Mouse (Mus musculus) erythroblast, embryonic 14.5 days (primary cell): Measurements from ENCODE around the gene Sdr42e1. TPM values are rescaled to one million over a fixed set of nuclear protein-coding genes. Genes with fewer than 3 reads are reported as not detected.

Experiments used
- H3K27me3 ChIP-seq: 2 replicates; pipeline ENCODE4 v1.6.1; 2012; ENCODE audit warnings: inconsistent platforms; ENCODE audit not compliant: control insufficient read depth
- H3K36me3 ChIP-seq: 2 replicates; pipeline ENCODE4 v1.6.1; 2012; ENCODE audit warnings: mild to moderate bottlenecking, inconsistent platforms; ENCODE audit not compliant: control insufficient read depth
- H3K4me1 ChIP-seq: 2 replicates; pipeline ENCODE4 v1.6.1; 2012; ENCODE audit warnings: inconsistent platforms; ENCODE audit not compliant: control insufficient read depth
- H3K4me3 ChIP-seq: replicated peaks from 2 replicates; pipeline ENCODE3; 2012; ENCODE audit warnings: moderate library complexity, mild to moderate bottlenecking, inconsistent platforms
- H3K9me3 ChIP-seq: 2 replicates; pipeline ENCODE4 v1.6.1; 2012; ENCODE audit warnings: low read length, inconsistent platforms, mixed read lengths; ENCODE audit not compliant: control insufficient read depth
- GATA1 ChIP-seq: IDR thresholded peaks from 2 replicates; pipeline ENCODE4 v1.6.1; 2012; ENCODE audit warnings: low read length, inconsistent platforms, mixed read lengths
- TAL1 ChIP-seq: IDR thresholded peaks from 3 replicates; pipeline ENCODE4 v1.6.1; 2012; ENCODE audit warnings: low read length, inconsistent platforms, mixed read lengths
- polyA plus RNA-seq: library from polyadenylated mRNA; stranded (reverse); fragments of >175 nt; gene quantifications from 2 replicates; pipeline ENCODE4 v1.2.3, GENCODE M21; 2012

The Sdr42e1 gene
- polyA plus RNA-seq, 1 experiment = not detected

- TF ChIP-seq TAL1 (no peak), GATA1 (no peak)
- Histone ChIP-seq H3K4me1 (no peaks in the 10 kb centered on the region), H3K27me3 (no peaks in the 10 kb centered on the region), H3K36me3 (no peaks in the 10 kb centered on the region), H3K4me3 (no peak overlapping the region), H3K9me3 (peaks cover 6% of the 10 kb centered on the region; the same call in 1 of the 2 replicates)
These were observed 23.8 kb upstream of the Sdr42e1 start for GRCm38 (mm10) chr8:117697248-117697647.

- H3K4me3 ChIP-seq = no peak overlapping the region
- no peaks in the 10 kb centered on the region for H3K36me3 ChIP-seq
- TF ChIP-seq GATA1 (no peak), TAL1 (no peak)
- no peaks in the 10 kb centered on the region for H3K27me3 ChIP-seq
- no peaks in the 10 kb centered on the region for H3K4me1 ChIP-seq
- H3K9me3 ChIP-seq = peaks cover 6% of the 10 kb centered on the region; the same call in 1 of the 2 replicates
These were observed 22.1 kb upstream of the Sdr42e1 start for GRCm38 (mm10) chr8:117695636-117696035.

- no peak overlapping the region for H3K4me3 ChIP-seq
- H3K36me3 ChIP-seq = no peaks in the 10 kb centered on the region
- H3K4me1 ChIP-seq = no peaks in the 10 kb centered on the region
- H3K9me3 ChIP-seq = no peaks in the 10 kb centered on the region
- TF ChIP-seq GATA1 (no peak), TAL1 (no peak)
- no peaks in the 10 kb centered on the region for H3K27me3 ChIP-seq
These were observed 18.6 kb upstream of the Sdr42e1 start for GRCm38 (mm10) chr8:117692131-117692530.

GRCm38 (mm10) chr8:117687890-117688289, 14.4 kb upstream of the Sdr42e1 start:
- H3K27me3 ChIP-seq = no peaks in the 10 kb centered on the region
- no peaks in the 10 kb centered on the region for H3K36me3 ChIP-seq
- no peaks in the 10 kb centered on the region for H3K9me3 ChIP-seq
- TF ChIP-seq TAL1 = no peak
- TF ChIP-seq GATA1 = no peak
- no peaks in the 10 kb centered on the region for H3K4me1 ChIP-seq
- no peak overlapping the region for H3K4me3 ChIP-seq

- no peaks in the 10 kb centered on the region for H3K36me3 ChIP-seq
- no peaks in the 10 kb centered on the region for H3K9me3 ChIP-seq
- no peaks in the 10 kb centered on the region for H3K4me1 ChIP-seq
- no peak for TF ChIP-seq GATA1
- no peak for TF ChIP-seq TAL1
- no peaks in the 10 kb centered on the region for H3K27me3 ChIP-seq
- H3K4me3 ChIP-seq = no peak overlapping the region
These were observed 11.0 kb upstream of the Sdr42e1 start for GRCm38 (mm10) chr8:117684504-117684903.

- Histone ChIP-seq H3K4me1 (no peaks in the 10 kb centered on the region), H3K4me3 (no peak overlapping the region), H3K27me3 (no peaks in the 10 kb centered on the region), H3K9me3 (no peaks in the 10 kb centered on the region), H3K36me3 (no peaks in the 10 kb centered on the region)
- no peak for TF ChIP-seq GATA1
- TF ChIP-seq TAL1 = no peak
These were observed 10.5 kb upstream of the Sdr42e1 start for GRCm38 (mm10) chr8:117683925-117684472.

- Histone ChIP-seq H3K4me3 (no peak overlapping the region), H3K9me3 (no peaks in the 10 kb centered on the region), H3K4me1 (peaks cover 2% of the 10 kb centered on the region), H3K27me3 (no peaks in the 10 kb centered on the region), H3K36me3 (no peaks in the 10 kb centered on the region)
- TF ChIP-seq TAL1 (no peak), GATA1 (no peak)
These were observed 5.2 kb upstream of the Sdr42e1 start for GRCm38 (mm10) chr8:117678650-117679049.

GRCm38 (mm10) chr8:117677011-117677410, 3.5 kb upstream of the Sdr42e1 start:
- Histone ChIP-seq H3K4me1 (peaks cover 5% of the 10 kb centered on the region), H3K36me3 (no peaks in the 10 kb centered on the region), H3K4me3 (no peak overlapping the region), H3K9me3 (no peaks in the 10 kb centered on the region), H3K27me3 (no peaks in the 10 kb centered on the region)
- TF ChIP-seq GATA1 = no peak
- no peak for TF ChIP-seq TAL1

GRCm38 (mm10) chr8:117676460-117676859, 3.0 kb upstream of the Sdr42e1 start:
- H3K4me1 ChIP-seq = peaks cover 5% of the 10 kb centered on the region
- no peaks in the 10 kb centered on the region for H3K36me3 ChIP-seq
- TF ChIP-seq GATA1 (no peak), TAL1 (no peak)
- no peaks in the 10 kb centered on the region for H3K9me3 ChIP-seq
- H3K27me3 ChIP-seq = no peaks in the 10 kb centered on the region
- no peak overlapping the region for H3K4me3 ChIP-seq

- TF ChIP-seq GATA1 (no peak), TAL1 (no peak)
- Histone ChIP-seq H3K27me3 (no peaks in the 10 kb centered on the region; the same call in 1 of the 2 replicates), H3K4me3 (no peak overlapping the region), H3K9me3 (no peaks in the 10 kb centered on the region), H3K36me3 (no peaks in the 10 kb centered on the region), H3K4me1 (peaks cover 5% of the 10 kb centered on the region)
These were observed 1.7 kb upstream of the Sdr42e1 start for GRCm38 (mm10) chr8:117675171-117675570.
